Mouse (Mus musculus) CH12.LX (cell line): ENCODE measurements at regions not wholly inside any gene's neighbourhood (a gene's known extent, or its start where the extent isn't known, plus 50 kb on each side); places are given as distances from the start of the nearest gene placed in this dataset.

Experiments used
- CHD1 ChIP-seq: IDR thresholded peaks from 2 replicates; pipeline ENCODE4 v1.6.1; 2012; ENCODE audit warnings: low read depth, low read length, improper control_type of control experiment, inconsistent platforms
- CHD2 ChIP-seq: IDR thresholded peaks from 2 replicates; pipeline ENCODE4 v1.6.1; 2011; ENCODE audit warnings: low read length, improper control_type of control experiment
- CTCF ChIP-seq, 2 experiments: IDR thresholded peaks in 1 of 2; conservative IDR thresholded peaks in 1 of 2; 2 replicates each; pipeline ENCODE4 v1.5.1; 2011 to 2012; ENCODE audit warnings: low read depth in 2 of 2, low read length in 2 of 2, improper control_type of control experiment in 1 of 2, inconsistent platforms in 1 of 2, mild to moderate bottlenecking in 1 of 2, moderate library complexity in 1 of 2
- E2F4 ChIP-seq: IDR thresholded peaks from 2 replicates; pipeline ENCODE4 v1.6.1; 2011; ENCODE audit warnings: low read depth, low read length, improper control_type of control experiment; ENCODE audit not compliant: insufficient replicate concordance
- GABPA ChIP-seq: IDR thresholded peaks from 2 replicates; pipeline ENCODE4 v1.6.1; 2012; ENCODE audit warnings: low read depth, low read length, improper control_type of control experiment, inconsistent platforms; ENCODE audit not compliant: insufficient replicate concordance
- IRF4 ChIP-seq: IDR thresholded peaks from 2 replicates; pipeline ENCODE4 v1.6.1; 2014; ENCODE audit warnings: low read depth, mild to moderate bottlenecking, inconsistent platforms, low read length, improper control_type of control experiment
- MAX ChIP-seq: IDR thresholded peaks from 2 replicates; pipeline ENCODE4 v1.6.1; 2011; ENCODE audit warnings: low read length, improper control_type of control experiment
- MEF2A ChIP-seq: IDR thresholded peaks from 2 replicates; pipeline ENCODE4 v1.6.1; 2014; ENCODE audit warnings: low read depth, mild to moderate bottlenecking, inconsistent platforms, low read length, improper control_type of control experiment, borderline replicate concordance
- NELFE ChIP-seq: IDR thresholded peaks from 2 replicates; pipeline ENCODE4 v1.6.1; 2011; ENCODE audit warnings: low read depth, low read length, improper control_type of control experiment
- NRF1 ChIP-seq: IDR thresholded peaks from 2 replicates; pipeline ENCODE4 v1.6.1; 2014; ENCODE audit warnings: low read depth, mild to moderate bottlenecking, inconsistent platforms, low read length, improper control_type of control experiment, moderate library complexity
- POLR2A ChIP-seq: IDR thresholded peaks from 2 replicates; pipeline ENCODE4 v1.6.1; 2011; ENCODE audit warnings: low read depth, mild to moderate bottlenecking, improper control_type of control experiment, low read length
- TBP ChIP-seq: conservative IDR thresholded peaks from 2 replicates; pipeline ENCODE4 v1.6.1; 2011; ENCODE audit warnings: low read depth, low read length, improper control_type of control experiment
- ZKSCAN1 ChIP-seq: IDR thresholded peaks from 2 replicates; pipeline ENCODE4 v1.6.1; 2012; ENCODE audit warnings: low read depth, inconsistent platforms, low read length, improper control_type of control experiment, borderline replicate concordance
- ZNF384 ChIP-seq: IDR thresholded peaks from 2 replicates; pipeline ENCODE4 v1.6.1; 2012; ENCODE audit warnings: low read depth, low read length, improper control_type of control experiment, inconsistent platforms

- TF ChIP-seq CTCF (conservative IDR thresholded peaks at IDR 0.05 in 1 of 2, IDR thresholded peaks at IDR 0.05 in 1 of 2; ENCODE audit: low read depth in 2 of 2, low read length in 2 of 2) = no peak
- TF ChIP-seq CHD2 = no peak
- TF ChIP-seq POLR2A = no peak
- TF ChIP-seq MAX = no peak
- TF ChIP-seq ZNF384 = no peak
- no peak for TF ChIP-seq TBP
- no peak for TF ChIP-seq ZKSCAN1
- TF ChIP-seq NELFE = no peak
- TF ChIP-seq IRF4 = no peak
- no peak for TF ChIP-seq MEF2A
- no peak for TF ChIP-seq NRF1
- TF ChIP-seq CHD1 = no peak
- no peak for TF ChIP-seq E2F4
- no peak for TF ChIP-seq GABPA
Measured at GRCm38 (mm10) chr16:77235449-77235848, 221.9 kb downstream of the Usp25 start.
